Mouse (Mus musculus) forebrain, embryonic 14.5 days (tissue): ENCODE results near the gene Rpp14. TPM values are rescaled to one million over a fixed set of nuclear protein-coding genes. Genes with fewer than 3 reads are reported as not detected.
A peak's percentile ranks its signal among the peaks of the same experiment; 100 is the strongest.
"Not testable (repeated sequence)": the region's sequence is repeated elsewhere in the genome, so short reads cannot be mapped to it uniquely, and the experiment has no call there.

Experiments
- ATAC-seq: fragments of 200-750 bp; cut with Nextera tagmentation; 2 replicates; pipeline ENCODE4 v1.8.0; 2017; ENCODE audit warnings: mild to moderate bottlenecking, moderate library complexity
- DNase-seq: peaks from one replicate; pipeline ENCODE4 v3.0.0-alpha.2; 2015; ENCODE audit warnings: low spot score
- H3K27ac ChIP-seq: fragments of 300-500 bp; sonication (generic); 2 replicates; pipeline ENCODE4 v1.5.1; 2014; ENCODE audit warnings: low read depth, mild to moderate bottlenecking, control low read depth, low read length, moderate library complexity
- H3K27me3 ChIP-seq: fragments of 300-500 bp; sonication (generic); replicated peaks from 2 replicates; pipeline ENCODE4 v1.6.1; 2014; ENCODE audit warnings: low read length, control low read depth, mixed read lengths; ENCODE audit not compliant: control insufficient read depth, insufficient read depth
- H3K36me3 ChIP-seq: fragments of 300-500 bp; sonication (generic); 2 replicates; pipeline ENCODE4 v1.6.1; 2014; ENCODE audit warnings: low read length, control low read depth; ENCODE audit not compliant: control insufficient read depth, insufficient read depth
- H3K4me1 ChIP-seq: fragments of 300-500 bp; sonication (generic); 2 replicates; pipeline ENCODE4 v1.6.1; 2014; ENCODE audit warnings: antibody characterized with exemption, low read length, control low read depth; ENCODE audit not compliant: control insufficient read depth, insufficient read depth
- H3K4me2 ChIP-seq: fragments of 300-500 bp; sonication (generic); 2 replicates; pipeline ENCODE4 v1.6.1; 2014; ENCODE audit warnings: mild to moderate bottlenecking, control low read depth, low read length
- H3K4me3 ChIP-seq: fragments of 300-500 bp; sonication (generic); 2 replicates; pipeline ENCODE4 v1.5.1; 2014; ENCODE audit warnings: low read depth, low read length, control low read depth
- H3K9ac ChIP-seq: fragments of 300-500 bp; sonication (generic); 2 replicates; pipeline ENCODE4 v1.6.1; 2014; ENCODE audit warnings: mild to moderate bottlenecking, low read length, control low read depth, moderate library complexity
- H3K9me3 ChIP-seq: fragments of 300-500 bp; sonication (generic); replicated peaks from 2 replicates; pipeline ENCODE4 v1.6.1; 2016; ENCODE audit warnings: low read length, control low read depth, mixed read lengths; ENCODE audit not compliant: control insufficient read depth
- WGBS: fragments of 180-500 bp; shearing (Covaris S2); extraction: QIAGEN DNeasy Blood & Tissue Kit; methylation state at CpG from one replicate; pipeline ENCODE4 v1.1.7; 2014; 5-methylcytosine and 5-hydroxymethylcytosine counted together
- polyA plus RNA-seq: library from polyadenylated mRNA; unstranded; fragments of >200 nt; fragmentation: Nextera tagmentation; extraction: Ambion mirVana; gene quantifications from 2 replicates; pipeline ENCODE4 v1.2.1, GENCODE M21; 2014

The Rpp14 gene
- polyA plus RNA-seq, 1 experiment from 2014 or later = 58.3 TPM

GRCm38 (mm10) chr14:8114756-8115155 lies 34.6 kb downstream of the Rpp14 start:
- Histone ChIP-seq H3K27ac (no peak overlapping the region), H3K9ac (no peak overlapping the region), H3K27me3 (no peaks in the 10 kb centered on the region), H3K9me3 (no peaks in the 10 kb centered on the region), H3K4me2 (no peak overlapping the region), H3K36me3 (no peaks in the 10 kb centered on the region), H3K4me1 (no peaks in the 10 kb centered on the region), H3K4me3 (no peak overlapping the region)
- ATAC-seq = no peak
- DNase-seq = no peak
- WGBS = 96% methylated on average over 1 of the region's 1 CpGs

GRCm38 (mm10) chr14:8115772-8116171 lies 35.6 kb downstream of the Rpp14 start:
- ATAC-seq (no peak), DNase-seq (no peak)
- H3K4me1 ChIP-seq = no peaks in the 10 kb centered on the region
- no peak overlapping the region for H3K4me3 ChIP-seq
- no peak overlapping the region for H3K9ac ChIP-seq
- peaks cover 3% of the 10 kb centered on the region; the same call in 1 of the 2 replicates for H3K36me3 ChIP-seq
- H3K4me2 ChIP-seq = no peak overlapping the region
- H3K27me3 ChIP-seq = no peaks in the 10 kb centered on the region
- no peaks in the 10 kb centered on the region for H3K9me3 ChIP-seq
- no peak overlapping the region for H3K27ac ChIP-seq
- 78% methylated on average over 4 of the region's 4 CpGs for WGBS

- ATAC-seq (no peak), DNase-seq (no peak)
- H3K4me1 ChIP-seq = no peaks in the 10 kb centered on the region
- peaks cover 5% of the 10 kb centered on the region; the same call in 1 of the 2 replicates for H3K36me3 ChIP-seq
- no peaks in the 10 kb centered on the region for H3K27me3 ChIP-seq
- H3K4me3 ChIP-seq = no peak overlapping the region
- WGBS = 83% methylated on average over 2 of the region's 2 CpGs
- no peak overlapping the region for H3K4me2 ChIP-seq
- H3K9me3 ChIP-seq = no peaks in the 10 kb centered on the region
- no peak overlapping the region for H3K27ac ChIP-seq
- H3K9ac ChIP-seq = no peak overlapping the region
These were observed 37.2 kb downstream of the Rpp14 start for GRCm38 (mm10) chr14:8117371-8117770.

- no peak overlapping the region for H3K4me3 ChIP-seq
- no peaks in the 10 kb centered on the region for H3K9me3 ChIP-seq
- H3K27ac ChIP-seq = no peak overlapping the region
- WGBS = 87% methylated on average over 5 of the region's 5 CpGs
- peaks cover 17% of the 10 kb centered on the region for H3K36me3 ChIP-seq
- H3K27me3 ChIP-seq = no peaks in the 10 kb centered on the region
- H3K4me2 ChIP-seq = no peak overlapping the region
- H3K9ac ChIP-seq = no peak overlapping the region
- no peaks in the 10 kb centered on the region for H3K4me1 ChIP-seq
- ATAC-seq (no peak), DNase-seq (no peak)
These were observed 39.3 kb downstream of the Rpp14 start for GRCm38 (mm10) chr14:8119454-8119853.

GRCm38 (mm10) chr14:8119904-8120303 lies 39.7 kb downstream of the Rpp14 start:
- DNase-seq (no peak), ATAC-seq (no peak)
- no peak overlapping the region for H3K4me3 ChIP-seq
- H3K27me3 ChIP-seq = no peaks in the 10 kb centered on the region
- 85% methylated on average over 3 of the region's 3 CpGs for WGBS
- H3K9ac ChIP-seq = no peak overlapping the region
- H3K27ac ChIP-seq = no peak overlapping the region
- no peaks in the 10 kb centered on the region for H3K4me1 ChIP-seq
- H3K9me3 ChIP-seq = no peaks in the 10 kb centered on the region
- H3K36me3 ChIP-seq = peaks cover 17% of the 10 kb centered on the region
- no peak overlapping the region for H3K4me2 ChIP-seq

- H3K4me2 ChIP-seq = no peak overlapping the region
- peak; percentile 4 for DNase-seq
- no peaks in the 10 kb centered on the region for H3K9me3 ChIP-seq
- 84% methylated on average over 7 of the region's 7 CpGs for WGBS
- peaks cover 30% of the 10 kb centered on the region for H3K36me3 ChIP-seq
- no peak for ATAC-seq
- H3K27me3 ChIP-seq = no peaks in the 10 kb centered on the region
- no peaks in the 10 kb centered on the region for H3K4me1 ChIP-seq
- H3K9ac ChIP-seq = no peak overlapping the region
- no peak overlapping the region for H3K27ac ChIP-seq
- H3K4me3 ChIP-seq = no peak overlapping the region
These were observed 43.0 kb downstream of the Rpp14 start for GRCm38 (mm10) chr14:8123141-8123540.

GRCm38 (mm10) chr14:8123611-8124010 lies 43.4 kb downstream of the Rpp14 start:
- H3K27ac ChIP-seq, ATAC-seq, H3K4me2 ChIP-seq, H3K27me3 ChIP-seq, H3K4me3 ChIP-seq, DNase-seq, H3K9ac ChIP-seq, H3K4me1 ChIP-seq, H3K9me3 ChIP-seq: not testable (repeated sequence)
- 96% methylated on average over 10 of the region's 10 CpGs for WGBS
- peaks cover 30% of the 10 kb centered on the region for H3K36me3 ChIP-seq

- ATAC-seq = no peak
- Histone ChIP-seq H3K27me3 (no peaks in the 10 kb centered on the region), H3K27ac (no peak overlapping the region), H3K4me2 (no peak overlapping the region), H3K4me3 (no peak overlapping the region), H3K4me1 (no peaks in the 10 kb centered on the region), H3K36me3 (peaks cover 30% of the 10 kb centered on the region), H3K9me3 (no peaks in the 10 kb centered on the region), H3K9ac (no peak overlapping the region)
- WGBS = 88% methylated on average over 7 of the region's 7 CpGs
- no peak for DNase-seq
These were observed 44.1 kb downstream of the Rpp14 start for GRCm38 (mm10) chr14:8124046-8124881.

- Histone ChIP-seq H3K9me3 (no peaks in the 10 kb centered on the region), H3K9ac (no peak overlapping the region), H3K27ac (no peak overlapping the region), H3K4me3 (no peak overlapping the region), H3K4me2 (no peak overlapping the region), H3K4me1 (no peaks in the 10 kb centered on the region), H3K36me3 (peaks cover 39% of the 10 kb centered on the region), H3K27me3 (no peaks in the 10 kb centered on the region)
- ATAC-seq = no peak
- no peak for DNase-seq
- WGBS = 79% methylated on average over 5 of the region's 5 CpGs
These were observed 47.8 kb downstream of the Rpp14 start for GRCm38 (mm10) chr14:8127971-8128370.
